Mouse (Mus musculus) liver, embryonic 14.5 days (tissue): ENCODE data around the gene Eps8l2. TPM values are rescaled to one million over a fixed set of nuclear protein-coding genes. Genes with fewer than 3 reads are reported as not detected.

Experiments
- ATAC-seq: fragments of 200-750 bp; cut with Nextera tagmentation; 2 replicates; pipeline ENCODE4 v1.8.0; 2017; ENCODE audit warnings: moderate number of reproducible peaks, mild to moderate bottlenecking, moderate library complexity; ENCODE audit not compliant: insufficient read depth
- DNase-seq, 3 experiments: peaks; one replicate each; pipeline ENCODE4 v3.0.0-alpha.2; 2012 to 2013; ENCODE audit warnings: low read depth in 3 of 3, low spot score in 3 of 3
- H3K27ac ChIP-seq: fragments of 300-500 bp; sonication (generic); 2 replicates; pipeline ENCODE4 v1.5.1; 2014; ENCODE audit warnings: moderate library complexity, mild to moderate bottlenecking, control low read depth, inconsistent platforms
- H3K27me3 ChIP-seq: fragments of 300-500 bp; sonication (generic); 2 replicates; pipeline ENCODE4 v1.6.1; 2014; ENCODE audit warnings: mild to moderate bottlenecking, low read length, moderate library complexity; ENCODE audit not compliant: control insufficient read depth, insufficient read depth
- H3K36me3 ChIP-seq: fragments of 300-500 bp; sonication (generic); replicated peaks from 2 replicates; pipeline ENCODE4 v1.6.1; 2014; ENCODE audit warnings: low read depth; ENCODE audit not compliant: control insufficient read depth, insufficient read depth
- H3K4me1 ChIP-seq, 2 experiments: fragments of 200-500 bp in 1 of 2; fragments of 300-500 bp in 1 of 2; sonication (generic) in 1 of 2; replicated peaks; 2 replicates each; pipeline ENCODE4 v1.6.1; 2012 to 2014; ENCODE audit warnings: antibody characterized with exemption in 1 of 2, inconsistent platforms in 1 of 2, low read length in 1 of 2; ENCODE audit not compliant: control insufficient read depth in 2 of 2, insufficient read depth in 2 of 2
- H3K4me2 ChIP-seq: fragments of 300-500 bp; sonication (generic); 2 replicates; pipeline ENCODE4 v1.6.1; 2014; ENCODE audit warnings: low read depth, mild to moderate bottlenecking, control low read depth, moderate library complexity
- H3K4me3 ChIP-seq, 2 experiments: fragments of 200-500 bp in 1 of 2; fragments of 300-500 bp in 1 of 2; sonication (generic) in 1 of 2; 2 replicates each; pipeline ENCODE4 v1.5.1; 2012 to 2014; ENCODE audit warnings: low read depth in 2 of 2, low read length in 2 of 2, mild to moderate bottlenecking in 2 of 2, control low read depth in 1 of 2, inconsistent platforms in 1 of 2, moderate library complexity in 1 of 2; ENCODE audit not compliant: insufficient read depth in 1 of 2
- H3K9ac ChIP-seq: fragments of 300-500 bp; sonication (generic); replicated peaks from 2 replicates; pipeline ENCODE4 v1.6.1; 2014; ENCODE audit warnings: mild to moderate bottlenecking, control low read depth, moderate library complexity
- H3K9me3 ChIP-seq: fragments of 300-500 bp; sonication (generic); 2 replicates; pipeline ENCODE4 v1.6.1; 2016; ENCODE audit warnings: low read length, mixed read lengths; ENCODE audit not compliant: control insufficient read depth
- CTCF ChIP-seq: IDR thresholded peaks from 2 replicates; pipeline ENCODE4 v1.5.1; 2016; ENCODE audit warnings: antibody characterized with exemption, low read depth, control low read depth
- EP300 ChIP-seq: IDR thresholded peaks from 2 replicates; pipeline ENCODE4 v1.6.1; 2016; ENCODE audit warnings: antibody characterized with exemption, low read depth
- WGBS: fragments of 180-500 bp; shearing (Covaris S2); extraction: QIAGEN DNeasy Blood & Tissue Kit; methylation state at CpG from one replicate; pipeline ENCODE4 v1.1.7; 2014; ENCODE audit not compliant: insufficient replicate concordance; 5-methylcytosine and 5-hydroxymethylcytosine counted together
- polyA plus RNA-seq, 2 experiments: library from polyadenylated mRNA; depleted of rRNA in 1 of 2; stranded (reverse) in 1 of 2; unstranded in 1 of 2; fragments of >200 nt; fragmentation: Nextera tagmentation in 1 of 2; extraction: Ambion mirVana in 1 of 2; gene quantifications; 2 replicates each; pipeline versions ENCODE4 v1.2.1 to v1.2.3; 2012 to 2014

Gene Eps8l2
- polyA plus RNA-seq, 2 experiments: 6.6 to 7.9 TPM

DNA sequence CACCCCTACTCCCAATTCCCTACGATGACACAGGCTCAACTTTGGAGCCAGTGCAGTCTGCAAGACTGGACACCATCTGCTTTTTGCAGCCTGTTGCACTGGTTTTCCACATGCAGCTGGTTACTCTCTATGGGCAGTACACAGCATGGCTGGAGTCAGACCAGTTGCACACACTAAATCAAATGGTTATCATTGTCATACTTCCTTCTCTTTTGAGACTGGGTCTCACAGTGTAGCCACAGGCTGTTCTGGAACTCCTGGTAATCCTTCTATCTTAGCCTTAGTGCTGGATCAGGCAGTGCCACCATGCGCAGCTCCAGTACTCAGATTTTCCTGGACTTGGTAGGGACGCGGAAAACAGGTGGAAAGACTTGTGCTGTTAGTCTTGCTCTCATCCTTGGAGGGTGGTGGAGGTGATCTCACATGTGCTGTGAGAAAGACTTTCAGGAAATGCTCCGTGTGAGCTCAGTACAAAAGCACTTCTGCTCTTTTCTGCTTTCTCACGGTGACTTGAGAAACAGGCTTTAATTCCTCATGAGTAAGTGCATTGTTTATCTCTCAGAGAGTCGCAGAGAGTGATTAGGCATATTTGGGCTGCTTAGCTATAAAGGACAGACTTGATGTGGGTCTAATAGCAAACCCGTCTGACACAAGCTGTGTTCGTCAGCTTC is 54.0 kb downstream of the Eps8l2 start:
- 9% methylated on average over 9 of the region's 9 CpGs for WGBS
- peaks cover 49 to 61% of the 10 kb centered on the region in 2 experiments for H3K4me1 ChIP-seq
- TF ChIP-seq EP300 (peak; percentile 76), CTCF (no peak)
- peak; percentile 90 to 92 (median 91) for DNase-seq
- H3K36me3 ChIP-seq: peaks cover 22% of the 10 kb centered on the region
- peak overlapping the region; percentile 97 for H3K9ac ChIP-seq
- peak; percentile 46 for ATAC-seq
- H3K27me3 ChIP-seq: no peaks in the 10 kb centered on the region
- peak overlapping the region; percentile 98 for H3K4me2 ChIP-seq
- H3K9me3 ChIP-seq: no peaks in the 10 kb centered on the region
- H3K4me3 ChIP-seq: peak overlapping the region; percentile 86 to 90
- peak overlapping the region; percentile 99 for H3K27ac ChIP-seq

DNA sequence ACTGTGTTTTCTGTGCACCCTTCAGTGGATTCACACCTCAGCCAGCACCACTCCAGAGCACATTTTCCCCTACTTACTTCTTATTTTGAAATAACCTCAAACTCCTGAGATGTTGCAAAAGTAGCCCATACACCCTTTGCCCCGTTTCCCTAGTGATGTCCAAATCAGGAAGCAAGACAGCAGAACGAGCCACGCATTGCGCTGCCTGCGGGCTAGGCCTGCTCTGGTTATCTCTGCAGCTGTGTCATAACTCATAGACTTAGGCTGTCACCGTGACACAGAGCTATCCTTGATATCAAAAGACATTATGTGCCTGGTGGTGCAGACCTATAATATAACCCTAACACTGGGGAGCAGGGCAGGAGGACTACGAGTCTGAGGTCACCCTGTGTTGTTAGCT is 55.5 kb downstream of the Eps8l2 start:
- H3K9me3 ChIP-seq: no peaks in the 10 kb centered on the region
- H3K9ac ChIP-seq: peak overlapping the region; percentile 97
- TF ChIP-seq CTCF (0 out of 2 replicates have a peak, but pooled peaks have one; percentile 11), EP300 (peak; percentile 44)
- peaks cover 34 to 46% of the 10 kb centered on the region in 2 experiments for H3K4me1 ChIP-seq
- peak overlapping the region; percentile 99 for H3K27ac ChIP-seq
- ATAC-seq (peak; percentile 46), DNase-seq (peak; percentile 68 to 79 (median 70))
- H3K27me3 ChIP-seq: no peaks in the 10 kb centered on the region
- peak overlapping the region; percentile 28 to 33 for H3K4me3 ChIP-seq
- H3K4me2 ChIP-seq: peak overlapping the region; percentile 98
- WGBS: 14% methylated on average over 7 of the region's 7 CpGs
- H3K36me3 ChIP-seq: peaks cover 37% of the 10 kb centered on the region

DNA sequence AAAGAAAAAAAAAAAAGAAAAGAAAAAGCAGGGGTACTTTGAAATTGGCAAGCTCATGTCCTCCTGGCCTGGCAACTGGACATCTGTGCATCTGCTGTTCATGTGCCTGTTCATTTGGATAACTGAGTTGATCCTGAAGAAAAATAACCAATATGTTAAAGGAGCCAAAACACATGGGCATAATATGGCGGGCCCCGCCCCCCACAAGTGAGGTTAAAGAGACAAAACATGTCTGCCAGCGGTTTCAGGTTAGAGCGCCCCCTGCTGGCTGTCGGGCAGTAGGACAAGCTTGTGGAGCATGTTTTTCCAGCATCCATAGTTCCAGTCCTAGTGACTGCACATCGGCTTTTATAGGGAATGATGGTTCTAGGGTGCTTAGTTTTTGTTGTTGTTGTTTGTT is 56.1 kb downstream of the Eps8l2 start:
- WGBS: 6% methylated on average over 6 of the region's 6 CpGs
- Histone ChIP-seq H3K4me3 (peak overlapping the region in 1 of 2 experiments; percentile 32; a peak in 2 of 4 replicates), H3K27me3 (no peaks in the 10 kb centered on the region), H3K4me2 (peak overlapping the region; percentile 98), H3K9ac (no peak overlapping the region), H3K4me1 (peaks cover 30 to 41% of the 10 kb centered on the region in 2 experiments), H3K27ac (peak overlapping the region; percentile 99), H3K9me3 (no peaks in the 10 kb centered on the region), H3K36me3 (peaks cover 43% of the 10 kb centered on the region)
- peak; percentile 71 to 81 (median 74) for DNase-seq
- TF ChIP-seq CTCF (peak; percentile 98), EP300 (no peak)
- no peak for ATAC-seq

DNA sequence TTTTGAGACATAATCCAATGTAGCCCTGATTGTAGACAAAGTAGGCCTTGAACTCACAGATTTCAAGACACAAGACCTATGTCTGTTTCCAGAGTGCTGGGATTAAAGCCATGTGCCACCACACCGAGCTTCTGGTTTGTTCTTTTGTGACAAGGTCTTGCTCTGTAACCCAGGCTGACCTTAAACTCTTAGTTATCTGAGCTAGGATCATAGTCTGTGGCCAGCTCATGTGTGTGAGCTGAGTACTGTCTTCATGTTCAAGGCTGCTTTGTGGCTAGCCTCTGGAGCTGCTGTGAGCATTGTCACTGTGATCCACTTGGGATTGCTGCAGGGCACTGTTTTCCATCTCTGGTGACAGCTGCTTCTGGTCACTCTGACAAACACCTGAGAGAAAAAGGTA is 56.7 kb downstream of the Eps8l2 start:
- Histone ChIP-seq H3K4me3 (no peak overlapping the region), H3K4me1 (peaks cover 25 to 35% of the 10 kb centered on the region in 2 experiments), H3K4me2 (peak overlapping the region; percentile 98), H3K9ac (no peak overlapping the region; the same call in 1 of the 2 replicates), H3K9me3 (no peaks in the 10 kb centered on the region), H3K27ac (no peak overlapping the region; the same call in 1 of the 2 replicates), H3K36me3 (peaks cover 49% of the 10 kb centered on the region), H3K27me3 (no peaks in the 10 kb centered on the region)
- TF ChIP-seq EP300: no peak
- no peak for TF ChIP-seq CTCF
- DNase-seq (no peak), ATAC-seq (no peak)
- WGBS: 46% methylated on average over 1 of the region's 1 CpGs

DNA sequence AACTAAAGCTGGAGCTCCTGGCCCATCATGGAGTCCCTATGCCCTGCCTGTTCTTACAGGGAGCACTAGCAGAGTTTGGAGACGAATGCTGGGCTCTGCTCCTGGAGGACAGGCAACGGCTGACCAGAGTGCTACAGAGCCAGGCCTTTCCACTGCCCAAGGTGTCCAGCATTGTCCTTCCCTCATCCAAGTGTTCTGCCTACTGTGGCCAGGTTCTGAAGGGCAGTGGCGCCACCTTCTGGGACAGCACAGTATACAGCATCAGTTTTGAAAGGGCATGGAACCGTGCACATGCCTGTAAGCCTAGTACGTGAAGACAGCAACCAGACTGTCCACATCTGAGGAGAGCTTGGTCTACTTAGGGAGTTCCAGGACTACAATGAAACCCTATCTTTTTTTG is 64.6 kb downstream of the Eps8l2 start:
- peak in 1 of 3 experiments; percentile 46 for DNase-seq
- TF ChIP-seq CTCF: peak; percentile 97
- no peak for TF ChIP-seq EP300
- Histone ChIP-seq H3K27me3 (no peaks in the 10 kb centered on the region), H3K4me3 (no peak overlapping the region), H3K4me1 (no peaks in the 10 kb centered on the region), H3K9me3 (no peaks in the 10 kb centered on the region), H3K9ac (no peak overlapping the region), H3K27ac (no peak overlapping the region), H3K36me3 (peaks cover 64% of the 10 kb centered on the region), H3K4me2 (no peak overlapping the region)
- ATAC-seq: peak; percentile 65; the same call in 1 of the 2 replicates
- 41% methylated on average over 5 of the region's 5 CpGs for WGBS
